ENCODE assay signal across 7 mouse cellular contexts in the genomic region with DNA sequence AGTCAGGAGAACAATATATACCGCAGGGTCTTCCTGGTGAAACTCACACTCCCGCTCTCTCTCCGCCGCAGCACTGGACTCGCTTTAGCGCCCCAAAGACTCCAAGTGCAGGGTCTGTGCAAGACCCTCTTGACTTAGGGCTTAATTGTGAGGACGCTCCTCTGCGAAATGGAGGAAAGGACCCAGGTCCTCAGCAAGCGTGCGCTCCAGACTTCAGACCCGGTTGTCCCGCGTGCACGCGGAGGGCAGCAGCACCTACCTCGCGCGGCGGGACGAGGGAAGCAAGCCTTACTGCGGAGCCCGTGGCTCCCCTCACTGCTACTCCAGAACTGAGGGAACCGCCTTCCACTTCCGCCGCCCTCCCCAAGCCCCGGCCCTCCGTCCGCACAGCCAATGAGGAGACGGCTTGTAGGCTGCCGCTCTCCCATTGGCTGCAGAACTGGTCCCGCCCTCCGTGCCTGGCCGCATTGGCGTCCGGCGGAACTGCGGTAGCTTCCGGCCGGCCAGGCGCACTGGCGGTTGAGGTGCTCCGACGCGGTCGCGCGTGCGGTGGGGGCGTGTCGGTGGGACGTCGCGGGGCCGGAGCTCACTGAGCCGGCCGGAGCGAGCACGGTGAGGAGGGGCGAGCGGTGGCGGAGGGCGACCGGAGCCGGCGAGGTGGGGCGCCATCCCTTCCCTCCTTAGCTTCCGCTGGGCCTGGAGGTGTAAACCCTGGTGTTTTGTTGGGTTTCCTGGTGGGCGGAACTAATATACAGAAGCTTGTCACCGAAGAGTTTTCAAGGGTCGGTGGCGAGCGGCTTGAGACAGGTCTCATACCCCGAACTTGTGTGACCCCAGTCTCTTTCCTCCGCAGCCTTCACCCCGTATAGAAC. TPM values are rescaled to one million over a fixed set of nuclear protein-coding genes. Genes with fewer than 3 reads are reported as not detected.
A peak's percentile ranks its signal among the peaks of the same experiment; 100 is the strongest.
DNase-seq lines count a peak whose midpoint lies in the region; ATAC-seq and TF ChIP-seq lines count a peak whose summit lies in the region.

TSS of gene Zbtb9 (plus strand) at position 465 of the 872 bp plus-strand sequence.

- peak within 1 kb of the TSS; percentile 94 for H3K4me2 ChIP-seq in intestine, postnatal 0 days (replicated peaks; ENCODE audit: low read depth)
- H3K4me2 ChIP-seq in midbrain, embryonic 12.5 days (replicated peaks), result peak within 1 kb of the TSS; percentile 99

- peak; percentile 99 for ATAC-seq in intestine, postnatal 0 days
- ATAC-seq in midbrain, embryonic 12.5 days (ENCODE audit: low FRiP score, low read depth), result peak; percentile 99

- H3K9me3 ChIP-seq in embryonic facial prominence, embryonic 10.5 days, result no peaks in the 10 kb centered on the region
- H3K9me3 ChIP-seq in intestine, postnatal 0 days (ENCODE audit: control insufficient read depth), result no peaks in the 10 kb centered on the region
- H3K9me3 ChIP-seq in midbrain, embryonic 12.5 days, result no peaks in the 10 kb centered on the region

- no peaks in the 10 kb centered on the region for H3K27me3 ChIP-seq in embryonic facial prominence, embryonic 10.5 days (replicated peaks; ENCODE audit: low read depth, poor library complexity, severe bottlenecking)
- H3K27me3 ChIP-seq in intestine, postnatal 0 days (replicated peaks; ENCODE audit: control insufficient read depth, insufficient read depth, low read length), result no peaks in the 10 kb centered on the region
- H3K27me3 ChIP-seq in midbrain, embryonic 12.5 days, result no peaks in the 10 kb centered on the region
- H3K27me3 ChIP-seq in small intestine, adult 2 months (ENCODE audit: control insufficient read depth, insufficient read depth, low read length), result no peaks in the 10 kb centered on the region

- peak within 1 kb of the TSS; percentile 69 for H3K9ac ChIP-seq in intestine, postnatal 0 days (ENCODE audit: low read depth, low read length)
- H3K9ac ChIP-seq in midbrain, embryonic 12.5 days (replicated peaks), result peak within 1 kb of the TSS; percentile 80

- H3K27ac ChIP-seq in embryonic facial prominence, embryonic 10.5 days (replicated peaks), result peak within 1 kb of the TSS; percentile 87
- H3K27ac ChIP-seq in intestine, postnatal 0 days (ENCODE audit: low read depth, low read length), result peak within 1 kb of the TSS; percentile 70
- peak within 1 kb of the TSS; percentile 79 for H3K27ac ChIP-seq in midbrain, embryonic 12.5 days (replicated peaks)
- H3K27ac ChIP-seq in small intestine, adult 2 months (ENCODE audit: insufficient read depth, low read depth, low read length), result peak within 1 kb of the TSS; percentile 69

- peak; percentile 95 for TF ChIP-seq POLR2A in small intestine, adult 2 months (IDR thresholded peaks at IDR 0.05; ENCODE audit: low read depth, low read length)

- H3K4me1 ChIP-seq in embryonic facial prominence, embryonic 10.5 days, result peaks cover 53% of the 10 kb centered on the region
- peaks cover 8% of the 10 kb centered on the region; the same call in 1 of the 2 replicates for H3K4me1 ChIP-seq in intestine, postnatal 0 days (replicated peaks; ENCODE audit: control insufficient read depth, insufficient read depth, low read length)
- peaks cover 45% of the 10 kb centered on the region for H3K4me1 ChIP-seq in midbrain, embryonic 12.5 days
- peaks cover 5% of the 10 kb centered on the region for H3K4me1 ChIP-seq in small intestine, adult 2 months (ENCODE audit: control insufficient read depth, insufficient read depth, insufficient read length, low read length)

- peak within 1 kb of the TSS; percentile 92 for H3K4me3 ChIP-seq in embryonic facial prominence, embryonic 10.5 days
- peak within 1 kb of the TSS; percentile 82 for H3K4me3 ChIP-seq in intestine, postnatal 0 days (ENCODE audit: low read depth, low read length)
- H3K4me3 ChIP-seq in midbrain, embryonic 12.5 days, result peak within 1 kb of the TSS; percentile 79
- peak within 1 kb of the TSS; percentile 97 for H3K4me3 ChIP-seq in small intestine, adult 2 months (ENCODE audit: low read depth, low read length)

- no peak for TF ChIP-seq CTCF in intestine, postnatal 0 days (IDR thresholded peaks at IDR 0.05; ENCODE audit: low read depth)
- TF ChIP-seq CTCF in small intestine, adult 2 months (IDR thresholded peaks at IDR 0.05; ENCODE audit: extremely low read depth, insufficient read length, insufficient replicate concordance, low read depth, low read length), result no peak; the same call in 1 of the 2 replicates

- peak; percentile 98 for DNase-seq in adrenal gland, postnatal 10 days
- peak; percentile 98 for DNase-seq in embryonic facial prominence, embryonic 10.5 days (ENCODE audit: low spot score)
- peak; percentile 47 for DNase-seq in gonadal fat pad, adult 2 months (ENCODE audit: low read depth)
- peak; percentile 97 for DNase-seq in left cerebral cortex, postnatal 4 days

- WGBS in embryonic facial prominence, embryonic 10.5 days, result under 1% methylated on average over 75 of the region's 75 CpGs
- WGBS in intestine, postnatal 0 days, result under 1% methylated on average over 75 of the region's 75 CpGs
- under 1% methylated on average over 67 of the region's 75 CpGs for WGBS in midbrain, embryonic 12.5 days
- WGBS in small intestine, adult 2 months, result under 1% methylated on average over 74 of the region's 75 CpGs

- intact Hi-C loops in left cerebral cortex, postnatal 4 days (cut with DNase I), result no loop called here

- peaks cover 72% of the 10 kb centered on the region for H3K36me3 ChIP-seq in embryonic facial prominence, embryonic 10.5 days (replicated peaks)
- H3K36me3 ChIP-seq in intestine, postnatal 0 days (ENCODE audit: control insufficient read depth, insufficient read depth), result peaks cover 25% of the 10 kb centered on the region
- peaks cover 63% of the 10 kb centered on the region for H3K36me3 ChIP-seq in midbrain, embryonic 12.5 days
- H3K36me3 ChIP-seq in small intestine, adult 2 months (ENCODE audit: control insufficient read depth, insufficient read depth, low read length), result peaks cover 10% of the 10 kb centered on the region

RNA-seq across cellular contexts. Expression of gene Zbtb9, which starts in this region (rescaled TPM):
- 1 to 10 TPM; 5.2 to 7.4 TPM for total RNA-seq in adrenal gland, postnatal 10 days (2021)
- 20.1 and 20.6 TPM in 2 replicates for polyA plus RNA-seq in embryonic facial prominence, embryonic 10.5 days (2016; fragmentation: Nextera tagmentation; extraction: Ambion mirVana)
- 10.0 and 12.0 TPM in 2 replicates for polyA plus RNA-seq in gonadal fat pad, adult 2 months (2012; rRNA removed)
- polyA plus RNA-seq in intestine, postnatal 0 days (2015; fragmentation: Nextera tagmentation; extraction: Ambion mirVana), result 6.5 and 6.7 TPM in 2 replicates
- 10 to 100 TPM; 17.0 to 18.1 TPM for total RNA-seq in left cerebral cortex, postnatal 4 days (2021)
- 18.5 and 19.9 TPM in 2 replicates for polyA plus RNA-seq in midbrain, embryonic 12.5 days (2016; fragmentation: Nextera tagmentation; extraction: Ambion mirVana)
- polyA plus RNA-seq in small intestine, adult 2 months (2012; rRNA removed), result 4.7 and 9.1 TPM in 2 replicates

Comparison
In these comparisons a context has a peak if more than half of its experiments do, and no peak if none do; other contexts are left out.
1. Peak in every context shown above with its lines: DNase-seq, ATAC-seq, H3K4me3 ChIP-seq and H3K27ac ChIP-seq.
2. DNase-seq: peak in every context shown above with its lines; median percentile 98 in adrenal gland, postnatal 10 days; 98 in embryonic facial prominence, embryonic 10.5 days; 97 in left cerebral cortex, postnatal 4 days; 47 in gonadal fat pad, adult 2 months.